Mouse (Mus musculus) gastrocnemius, postnatal 14 days (tissue): ENCODE results near the gene Itgb2. TPM values are rescaled to one million over a fixed set of nuclear protein-coding genes. Genes with fewer than 3 reads are reported as not detected.
A peak's percentile ranks its signal among the peaks of the same experiment; 100 is the strongest.

Experiments
- DNase-seq: peaks from one replicate; pipeline ENCODE4 v3.0.0; 2021; ENCODE audit warnings: mixed read lengths
- intact Hi-C: fragments of 180-260 bp; cut with DNase I; formaldehyde crosslinking; loops from one replicate; pipeline ENCODE4 v1.15.1; 2025; ENCODE audit warnings: low total_unique reads
- total RNA-seq, 2 experiments: library from RNA; stranded (reverse); gene quantifications; 2 replicates each; pipeline ENCODE4 v1.2.3; 2021

The Itgb2 gene
- total RNA-seq, 2 experiments from 2014 or later, result 1.8 to 2.1 TPM

- DNase-seq, result no peak
- intact Hi-C loops, result no loop called here
These were observed 51.0 kb downstream of the Itgb2 start for GRCm38 (mm10) chr10:77581023-77581407.

- peak; percentile 98 for DNase-seq
- intact Hi-C loops, result no loop called here
These were observed 51.6 kb downstream of the Itgb2 start, which contains the start of gene Pttg1ip for GRCm38 (mm10) chr10:77581408-77582284. Gene Pttg1ip, plus strand, starts transcription at chr10:77581720.

- DNase-seq, result no peak
- intact Hi-C loops, result no loop called here
These were observed 52.2 kb downstream of the Itgb2 start for GRCm38 (mm10) chr10:77582285-77582618.

DNA sequence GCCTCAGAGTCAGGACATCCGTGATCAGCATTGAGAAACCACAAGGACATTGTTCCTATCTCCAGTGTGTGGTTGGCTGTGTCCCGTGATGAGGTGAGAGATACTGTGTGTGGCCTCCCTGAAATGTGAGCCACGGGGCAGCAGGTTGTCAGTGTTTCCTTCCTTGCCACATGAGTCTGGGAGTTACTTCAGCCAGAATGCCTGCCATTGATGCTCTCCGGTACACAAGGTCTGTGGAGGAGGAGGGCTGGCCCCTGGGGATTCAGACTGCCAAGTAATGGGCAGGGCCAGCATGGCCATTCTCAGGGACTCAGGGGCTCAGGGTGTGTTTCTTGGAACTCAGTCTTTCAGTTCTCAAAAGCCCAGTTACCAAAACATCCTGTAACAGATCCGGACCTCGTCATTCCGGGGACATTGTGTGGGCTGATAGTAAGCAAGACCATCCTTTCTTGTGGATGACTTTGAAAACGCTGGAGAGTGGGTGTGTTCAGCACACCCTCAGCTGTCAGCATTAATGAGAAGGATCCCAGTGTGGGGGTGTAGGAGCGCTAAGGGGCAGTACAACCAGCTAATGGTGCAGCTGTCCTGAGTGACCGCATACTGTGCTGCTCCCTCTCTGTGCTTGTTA lies 53.9 kb downstream of the Itgb2 start:
- intact Hi-C loops, result no loop called here
- DNase-seq, result no peak

DNA sequence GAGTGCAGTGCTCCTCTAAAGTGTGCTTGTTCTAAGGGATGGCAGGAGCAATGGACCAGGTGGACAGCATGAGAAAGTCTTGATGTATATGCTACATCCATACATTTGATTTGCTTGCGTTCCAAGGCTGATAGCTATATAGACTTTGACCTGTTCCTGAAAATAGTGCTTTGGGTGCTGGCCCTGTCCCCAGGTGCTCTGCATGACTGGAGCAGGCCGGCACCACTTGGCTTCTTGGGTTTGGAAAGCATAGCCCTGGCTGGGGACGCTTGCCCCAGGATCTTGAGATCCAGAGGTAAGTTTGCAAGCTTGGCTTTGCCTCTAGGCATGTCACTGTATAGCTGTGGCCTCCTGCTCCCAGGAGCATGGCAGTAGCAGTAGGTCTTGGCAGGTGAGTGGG lies 56.6 kb downstream of the Itgb2 start:
- no peak for DNase-seq
- intact Hi-C loops, result no loop called here

- intact Hi-C loops, result no loop called here
- DNase-seq, result no peak
These were observed 57.2 kb downstream of the Itgb2 start for GRCm38 (mm10) chr10:77587091-77587775.

DNA sequence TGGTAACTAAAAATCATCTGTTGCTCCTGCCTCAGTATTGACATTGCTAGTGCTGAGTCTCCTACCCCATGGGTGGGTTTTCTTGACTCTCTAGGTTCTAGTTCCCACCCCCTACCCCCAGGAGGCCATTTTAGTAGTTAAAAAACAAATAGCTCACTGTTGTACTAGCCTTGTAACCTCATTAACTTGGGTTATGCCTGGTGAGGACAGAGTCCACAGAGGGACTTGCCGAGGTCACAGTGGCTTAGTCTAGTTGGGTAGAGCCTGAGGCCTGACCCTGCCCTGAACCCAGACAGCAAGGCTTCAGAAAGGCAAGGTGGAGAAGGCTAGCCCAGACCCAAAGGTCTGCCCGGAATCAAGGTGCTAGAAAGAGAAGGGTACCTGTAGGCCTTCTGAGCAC lies 58.0 kb downstream of the Itgb2 start:
- intact Hi-C loops, result no loop called here
- DNase-seq, result no peak

GRCm38 (mm10) chr10:77589117-77589516 lies 59.1 kb downstream of the Itgb2 start:
- intact Hi-C loops, result no loop called here
- no peak for DNase-seq

DNA sequence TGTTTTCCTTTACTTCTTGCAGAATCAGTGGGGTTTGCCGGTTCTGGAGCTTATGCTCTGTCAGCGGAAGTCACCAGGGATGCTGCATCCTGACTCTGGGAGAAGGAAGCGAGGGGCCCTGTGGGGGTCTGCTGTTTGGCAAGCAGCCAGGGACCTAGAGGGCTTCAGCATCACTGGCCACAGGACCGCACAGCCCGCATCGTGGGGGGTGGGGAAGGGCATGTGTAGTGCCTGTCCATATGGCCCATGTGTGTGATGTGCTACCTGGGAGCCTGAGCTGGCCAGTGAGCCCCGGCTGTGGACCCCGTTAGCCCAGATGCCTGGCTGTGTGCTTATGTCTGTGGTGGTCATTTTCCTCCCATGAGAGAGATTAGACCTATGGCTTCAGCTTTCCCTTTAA lies 59.7 kb downstream of the Itgb2 start:
- intact Hi-C loops, result no loop called here
- DNase-seq, result no peak

DNA sequence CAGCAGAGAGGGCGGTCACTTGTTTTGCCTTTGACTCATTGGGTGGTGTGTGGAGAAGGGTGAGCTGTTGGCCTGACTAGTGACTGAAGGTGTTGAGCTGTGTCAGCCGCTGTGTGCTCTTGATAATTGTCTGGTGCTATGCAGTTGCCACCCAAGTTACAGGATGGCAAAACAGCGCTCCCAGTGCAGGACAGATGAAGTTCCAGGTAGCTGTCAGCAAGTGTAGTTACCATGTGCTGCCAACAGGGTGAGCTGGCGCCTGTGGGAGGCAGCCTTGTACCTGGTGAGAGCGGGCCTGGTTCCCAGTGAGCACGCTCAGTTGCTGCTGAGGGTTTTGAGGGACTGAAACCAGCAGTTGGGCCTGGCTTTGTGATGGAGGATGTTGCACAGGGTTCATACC lies 60.8 kb downstream of the Itgb2 start:
- intact Hi-C loops, result no loop called here

GRCm38 (mm10) chr10:77591546-77591945 lies 61.5 kb downstream of the Itgb2 start:
- intact Hi-C loops, result no loop called here
- no peak for DNase-seq

More for the DNA sequence above, 60.8 kb downstream of the Itgb2 start:
- peak; percentile 45 for DNase-seq

GRCm38 (mm10) chr10:77596060-77596459 lies 66.0 kb downstream of the Itgb2 start:
- intact Hi-C loops, result no loop called here
- no peak for DNase-seq

- intact Hi-C loops, result no loop called here
- no peak for DNase-seq
These were observed 73.0 kb downstream of the Itgb2 start for GRCm38 (mm10) chr10:77603021-77603420.

- DNase-seq, result no peak
- intact Hi-C loops, result no loop called here
These were observed 74.1 kb downstream of the Itgb2 start for GRCm38 (mm10) chr10:77604111-77604510.

DNA sequence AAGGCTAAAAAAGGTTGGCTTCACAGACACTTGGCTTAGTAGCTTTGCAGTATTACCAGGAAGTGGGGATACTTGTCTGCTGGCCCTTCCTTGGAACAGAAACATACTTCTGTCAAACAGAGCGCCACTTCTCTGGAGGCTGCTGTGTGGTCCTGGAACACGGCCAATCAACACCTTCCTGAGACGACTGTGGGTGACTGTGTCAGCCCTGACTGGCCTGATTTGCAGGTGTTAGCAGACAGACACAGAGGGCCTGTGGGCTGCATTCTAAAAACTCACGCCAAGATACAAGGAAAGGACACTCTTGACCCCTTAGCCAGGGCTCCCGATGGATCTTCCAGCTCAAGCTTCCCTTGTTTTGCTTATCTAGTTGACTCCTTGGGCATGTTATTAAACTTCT lies 74.9 kb downstream of the Itgb2 start:
- intact Hi-C loops, result no loop called here

GRCm38 (mm10) chr10:77605368-77605767 lies 75.3 kb downstream of the Itgb2 start:
- intact Hi-C loops, result no loop called here
- DNase-seq, result no peak

More for the DNA sequence above, 74.9 kb downstream of the Itgb2 start:
- no peak for DNase-seq

DNA sequence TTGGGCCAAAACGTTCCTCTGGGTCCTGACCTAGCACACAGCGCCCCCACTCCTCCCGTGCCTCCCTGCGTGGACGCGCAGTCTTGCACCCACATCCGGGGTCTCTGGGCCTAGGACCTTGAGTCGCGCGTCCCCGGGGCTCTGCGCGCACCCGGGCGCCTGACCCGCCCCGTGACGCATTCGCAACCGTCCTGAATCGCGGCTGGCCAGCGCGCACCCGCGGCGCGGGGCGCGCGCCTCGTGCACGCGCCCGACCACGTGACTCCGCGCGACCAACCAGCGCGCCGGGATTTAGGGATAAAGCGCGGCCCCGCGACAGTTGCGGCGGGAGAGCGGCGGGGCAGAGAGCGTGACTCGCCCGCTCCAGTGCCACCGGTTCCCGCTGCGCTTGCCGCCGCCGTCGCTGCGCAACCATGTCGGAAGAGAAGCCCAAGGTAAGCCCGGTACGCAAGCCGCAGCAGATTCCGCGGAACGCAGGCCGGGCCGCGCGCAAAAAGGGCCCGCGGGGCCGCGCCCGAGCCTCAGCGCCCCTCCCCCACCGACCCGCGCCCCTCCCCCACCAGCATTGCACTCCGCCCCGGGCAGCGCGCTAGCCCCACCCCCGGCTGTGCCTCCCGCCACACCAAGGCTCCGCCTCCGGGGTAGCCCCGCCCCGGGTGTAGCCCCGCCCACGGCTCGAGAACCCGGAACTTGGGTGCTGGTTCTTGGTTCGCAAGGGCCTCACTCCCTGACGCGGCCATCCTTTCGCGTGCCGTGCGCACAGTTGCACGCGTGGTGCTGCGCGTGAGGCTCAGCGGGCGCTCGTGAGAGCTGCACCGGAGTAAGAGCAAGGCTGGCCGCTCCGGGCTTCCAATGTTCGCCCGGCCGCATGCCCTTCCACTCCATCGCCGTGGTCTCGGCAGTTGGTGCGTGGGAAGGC lies 76.1 kb downstream of the Itgb2 start, which contains the start of the genes Sumo3 and Gm49325:
TSS of gene Sumo3 (plus strand) at position 190 of the 919 bp plus-strand sequence.
TSS of gene Gm49325 (plus strand) at position 290 of the 919 bp plus-strand sequence.
- peak; percentile 98 for DNase-seq
- intact Hi-C loops, result no loop called here

DNA sequence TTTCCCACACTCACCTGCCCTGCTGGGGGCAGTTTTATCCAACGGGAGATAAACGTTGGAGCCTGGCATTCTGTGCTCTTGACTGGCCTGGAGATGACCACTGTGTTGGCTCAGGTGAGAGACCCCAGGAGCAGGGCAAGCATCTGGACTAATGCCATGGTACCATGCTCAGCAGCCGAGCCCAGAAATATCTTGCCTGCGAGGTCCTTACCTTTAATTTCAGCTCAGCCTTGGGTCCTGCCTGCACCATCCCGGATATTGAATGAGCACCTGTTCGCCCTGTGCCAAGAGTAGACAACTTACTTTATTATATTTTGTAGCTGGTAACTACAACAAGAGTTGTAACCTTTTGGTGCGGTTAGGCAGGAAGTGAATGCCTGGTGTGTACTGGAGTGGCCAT lies 76.8 kb downstream of the Itgb2 start:
- DNase-seq, result no peak
- intact Hi-C loops, result no loop called here

GRCm38 (mm10) chr10:77607441-77607840 lies 77.4 kb downstream of the Itgb2 start:
- no peak for DNase-seq
- intact Hi-C loops, result no loop called here
